Mouse (Mus musculus) liver, embryonic 12.5 days (tissue): ENCODE results near the gene Aldh1b1. TPM values are rescaled to one million over a fixed set of nuclear protein-coding genes. Genes with fewer than 3 reads are reported as not detected.
A peak's percentile ranks its signal among the peaks of the same experiment; 100 is the strongest.

Experiments
- ATAC-seq: fragments of 200-750 bp; cut with Nextera tagmentation; 2 replicates; pipeline ENCODE4 v1.8.0; 2017; ENCODE audit warnings: moderate number of reproducible peaks, mild to moderate bottlenecking, moderate library complexity
- H3K27ac ChIP-seq: fragments of 300-500 bp; sonication (generic); 2 replicates; pipeline ENCODE4 v1.5.1; 2016; ENCODE audit warnings: mild to moderate bottlenecking
- H3K27me3 ChIP-seq: fragments of 300-500 bp; sonication (generic); replicated peaks from 2 replicates; pipeline ENCODE4 v1.6.1; 2016; ENCODE audit warnings: mild to moderate bottlenecking, moderate library complexity
- H3K36me3 ChIP-seq: fragments of 300-500 bp; sonication (generic); 2 replicates; pipeline ENCODE4 v1.6.1; 2016; ENCODE audit warnings: mild to moderate bottlenecking, moderate library complexity
- H3K4me1 ChIP-seq: fragments of 300-500 bp; sonication (generic); 2 replicates; pipeline ENCODE4 v1.6.1; 2016
- H3K4me2 ChIP-seq: fragments of 300-500 bp; sonication (generic); 2 replicates; pipeline ENCODE4 v1.6.1; 2016; ENCODE audit warnings: mild to moderate bottlenecking, moderate library complexity
- H3K4me3 ChIP-seq: fragments of 300-500 bp; sonication (generic); 2 replicates; pipeline ENCODE4 v1.5.1; 2016; ENCODE audit warnings: mild to moderate bottlenecking, moderate library complexity
- H3K9ac ChIP-seq: fragments of 300-500 bp; sonication (generic); 2 replicates; pipeline ENCODE4 v1.6.1; 2016; ENCODE audit warnings: mild to moderate bottlenecking, moderate library complexity
- H3K9me3 ChIP-seq: fragments of 300-500 bp; sonication (generic); replicated peaks from 2 replicates; pipeline ENCODE4 v1.6.1; 2016; ENCODE audit warnings: mild to moderate bottlenecking, moderate library complexity
- WGBS: fragments of 180-500 bp; shearing (Covaris S2); methylation state at CpG from one replicate; pipeline ENCODE4 v1.1.7; 2016; ENCODE audit not compliant: insufficient replicate concordance; 5-methylcytosine and 5-hydroxymethylcytosine counted together
- polyA plus RNA-seq: library from polyadenylated mRNA; unstranded; fragments of >200 nt; fragmentation: Nextera tagmentation; extraction: Ambion mirVana; gene quantifications from 2 replicates; pipeline ENCODE4 v1.2.1, GENCODE M21; 2016

The Aldh1b1 gene
- polyA plus RNA-seq, 1 experiment from 2014 or later: 29.0 TPM

- Histone ChIP-seq H3K27me3 (peaks cover 26% of the 10 kb centered on the region), H3K27ac (no peak overlapping the region), H3K9me3 (no peaks in the 10 kb centered on the region), H3K4me2 (no peak overlapping the region), H3K4me3 (no peak overlapping the region), H3K36me3 (no peaks in the 10 kb centered on the region), H3K9ac (no peak overlapping the region), H3K4me1 (no peaks in the 10 kb centered on the region)
- WGBS: 34% methylated on average over 5 of the region's 5 CpGs
- ATAC-seq: no peak
These were observed 34.6 kb downstream of the Aldh1b1 start for GRCm38 (mm10) chr4:45833461-45833860.

GRCm38 (mm10) chr4:45844355-45844754 is 45.5 kb downstream of the Aldh1b1 start:
- 33% methylated on average over 14 of the region's 14 CpGs for WGBS
- no peak overlapping the region for H3K4me3 ChIP-seq
- H3K4me1 ChIP-seq: no peaks in the 10 kb centered on the region
- H3K4me2 ChIP-seq: no peak overlapping the region
- no peaks in the 10 kb centered on the region for H3K9me3 ChIP-seq
- no peak overlapping the region for H3K27ac ChIP-seq
- H3K36me3 ChIP-seq: no peaks in the 10 kb centered on the region
- peaks cover 19% of the 10 kb centered on the region for H3K27me3 ChIP-seq
- ATAC-seq: no peak
- H3K9ac ChIP-seq: no peak overlapping the region

- Histone ChIP-seq H3K4me3 (no peak overlapping the region), H3K4me1 (no peaks in the 10 kb centered on the region; the same call in 1 of the 2 replicates), H3K9me3 (no peaks in the 10 kb centered on the region), H3K4me2 (no peak overlapping the region), H3K27ac (no peak overlapping the region), H3K27me3 (peaks cover 29% of the 10 kb centered on the region), H3K9ac (no peak overlapping the region), H3K36me3 (no peaks in the 10 kb centered on the region)
- 76% methylated on average over 2 of the region's 2 CpGs for WGBS
- no peak for ATAC-seq
These were observed 47.4 kb downstream of the Aldh1b1 start for GRCm38 (mm10) chr4:45846263-45846662.

GRCm38 (mm10) chr4:45848109-45848824 is 49.4 kb downstream of the Aldh1b1 start, which contains the start of gene Stra6l:
Gene Stra6l, plus strand, starts transcription at chr4:45848664.
- no peaks in the 10 kb centered on the region for H3K9me3 ChIP-seq
- peak within 1 kb of the TSS; percentile 22; the same call in 1 of the 2 replicates for H3K4me3 ChIP-seq
- 34% methylated on average over 10 of the region's 10 CpGs for WGBS
- peaks cover 35% of the 10 kb centered on the region for H3K27me3 ChIP-seq
- no peaks in the 10 kb centered on the region; the same call in 1 of the 2 replicates for H3K4me1 ChIP-seq
- ATAC-seq: no peak
- H3K4me2 ChIP-seq: peak within 1 kb of the TSS; percentile 34
- H3K27ac ChIP-seq: peak within 1 kb of the TSS; percentile 57; the same call in 1 of the 2 replicates
- no peaks in the 10 kb centered on the region for H3K36me3 ChIP-seq
- no peak within 1 kb of the TSS for H3K9ac ChIP-seq

- peak overlapping the region; percentile 57; the same call in 1 of the 2 replicates for H3K27ac ChIP-seq
- no peaks in the 10 kb centered on the region; the same call in 1 of the 2 replicates for H3K4me1 ChIP-seq
- WGBS: 28% methylated on average over 10 of the region's 10 CpGs
- no peaks in the 10 kb centered on the region for H3K9me3 ChIP-seq
- no peaks in the 10 kb centered on the region for H3K36me3 ChIP-seq
- no peak overlapping the region for H3K9ac ChIP-seq
- peak overlapping the region; percentile 34 for H3K4me2 ChIP-seq
- ATAC-seq: peak; percentile 34; the same call in 1 of the 2 replicates
- peak overlapping the region; percentile 22; the same call in 1 of the 2 replicates for H3K4me3 ChIP-seq
- peaks cover 35% of the 10 kb centered on the region for H3K27me3 ChIP-seq
These were observed 50.0 kb downstream of the Aldh1b1 start for GRCm38 (mm10) chr4:45848825-45849156.

GRCm38 (mm10) chr4:45849419-45849818 is 50.6 kb downstream of the Aldh1b1 start:
- Histone ChIP-seq H3K27ac (no peak overlapping the region), H3K9ac (no peak overlapping the region), H3K9me3 (no peaks in the 10 kb centered on the region), H3K36me3 (no peaks in the 10 kb centered on the region), H3K4me3 (no peak overlapping the region), H3K27me3 (peaks cover 35% of the 10 kb centered on the region), H3K4me1 (no peaks in the 10 kb centered on the region; the same call in 1 of the 2 replicates), H3K4me2 (peak overlapping the region; percentile 34; the same call in 1 of the 2 replicates)
- WGBS: 28% methylated on average over 1 of the region's 1 CpGs
- no peak for ATAC-seq

GRCm38 (mm10) chr4:45851640-45852051 is 52.8 kb downstream of the Aldh1b1 start:
- 23% methylated on average over 3 of the region's 3 CpGs for WGBS
- Histone ChIP-seq H3K27ac (no peak overlapping the region), H3K27me3 (peaks cover 35% of the 10 kb centered on the region), H3K36me3 (no peaks in the 10 kb centered on the region), H3K9ac (no peak overlapping the region), H3K4me3 (no peak overlapping the region), H3K4me1 (no peaks in the 10 kb centered on the region; the same call in 1 of the 2 replicates), H3K9me3 (no peaks in the 10 kb centered on the region), H3K4me2 (no peak overlapping the region)
- peak; percentile 66 for ATAC-seq

GRCm38 (mm10) chr4:45853496-45854246 is 54.8 kb downstream of the Aldh1b1 start:
- 65% methylated on average over 15 of the region's 15 CpGs for WGBS
- H3K27me3 ChIP-seq: peaks cover 22% of the 10 kb centered on the region
- no peaks in the 10 kb centered on the region for H3K36me3 ChIP-seq
- H3K4me2 ChIP-seq: no peak overlapping the region
- H3K9ac ChIP-seq: no peak overlapping the region
- H3K4me3 ChIP-seq: no peak overlapping the region
- no peak for ATAC-seq
- no peaks in the 10 kb centered on the region; the same call in 1 of the 2 replicates for H3K4me1 ChIP-seq
- H3K9me3 ChIP-seq: no peaks in the 10 kb centered on the region
- H3K27ac ChIP-seq: no peak overlapping the region

Other genes with a start within 250 kb of the Aldh1b1 start
- not detected in 2 replicates for gene Igfbpl1, start 27.9 kb downstream of the Aldh1b1 start, polyA plus RNA-seq
- gene Stra6l, start 49.6 kb downstream of the Aldh1b1 start, polyA plus RNA-seq: 2.5 and 3.0 TPM in 2 replicates
- 0.12 and 0.13 TPM in 2 replicates for gene Ccdc180, start 91.3 kb downstream of the Aldh1b1 start, polyA plus RNA-seq
- gene Tdrd7, start 166.3 kb downstream of the Aldh1b1 start, polyA plus RNA-seq: 6.5 and 9.8 TPM in 2 replicates
- gene Tmod1, start 239.9 kb downstream of the Aldh1b1 start, polyA plus RNA-seq: 45.3 and 46.4 TPM in 2 replicates